Comparison of ENCODE assay signal across 7 mouse cellular contexts in the genomic region with DNA sequence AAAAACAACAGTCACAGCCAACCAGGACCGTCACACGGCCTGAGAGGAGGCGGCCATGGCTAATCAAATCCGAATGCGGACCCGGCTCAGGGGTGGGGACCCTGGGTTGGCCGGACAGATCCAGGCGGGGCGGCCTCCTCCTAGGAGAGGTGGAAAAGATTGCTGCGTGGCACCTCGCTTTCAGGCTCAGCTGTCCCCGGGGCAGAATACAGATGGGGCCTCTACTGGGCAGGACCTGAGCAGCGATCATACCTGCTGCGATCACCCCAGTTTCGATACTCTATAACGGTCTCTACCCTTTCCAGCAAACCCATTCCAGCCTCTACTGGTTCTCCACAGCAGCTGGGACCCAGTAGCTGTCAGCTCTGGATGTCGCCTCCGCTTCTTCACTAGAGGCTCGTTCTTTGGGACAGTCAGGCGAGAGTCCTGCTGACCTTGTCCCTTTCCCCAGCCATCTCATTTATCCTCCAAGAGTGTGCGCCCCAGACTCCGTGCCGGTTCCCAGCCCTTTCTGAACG. TPM values are rescaled to one million over a fixed set of nuclear protein-coding genes. Genes with fewer than 3 reads are reported as not detected.
A peak's percentile ranks its signal among the peaks of the same experiment; 100 is the strongest.
DNase-seq lines count a peak whose midpoint lies in the region; ATAC-seq lines count a peak whose summit lies in the region.

No protein-coding gene starts in this region.

- no peaks in the 10 kb centered on the region for H3K27me3 ChIP-seq in intestine, embryonic 15.5 days (replicated peaks)
- H3K27me3 ChIP-seq in lung, embryonic 15.5 days = peaks cover 37% of the 10 kb centered on the region
- H3K27me3 ChIP-seq in stomach, embryonic 15.5 days (replicated peaks) = peaks cover 4% of the 10 kb centered on the region; the same call in 1 of the 2 replicates

- peak overlapping the region; percentile 61 for H3K9ac ChIP-seq in intestine, embryonic 15.5 days
- H3K9ac ChIP-seq in lung, embryonic 15.5 days = peak overlapping the region; percentile 67
- peak overlapping the region; percentile 50 for H3K9ac ChIP-seq in stomach, embryonic 15.5 days

- peak; percentile 19 for ATAC-seq in intestine, embryonic 15.5 days
- ATAC-seq in lung, embryonic 15.5 days (ENCODE audit: borderline replicate concordance, extremely low read depth, low FRiP score, low TSS enrichment) = peak; percentile 56; the same call in 1 of the 2 replicates
- no peak for ATAC-seq in stomach, embryonic 15.5 days (ENCODE audit: insufficient read depth, low FRiP score, low read depth)

- DNase-seq in ZHBTc4 (ENCODE audit: low read depth, low spot score) = peak; percentile 35
- peak; percentile 39 to 42 for DNase-seq in gastrocnemius, postnatal 36 days
- DNase-seq in thymus, postnatal 25 days = no peak

- H3K4me1 ChIP-seq in brown adipose tissue, adult 24 weeks (ENCODE audit: control insufficient read depth, insufficient read depth, insufficient read length, low read length) = peaks cover 20% of the 10 kb centered on the region
- H3K4me1 ChIP-seq in intestine, embryonic 15.5 days (replicated peaks) = peaks cover 22% of the 10 kb centered on the region; the same call in 1 of the 2 replicates
- peaks cover 30% of the 10 kb centered on the region for H3K4me1 ChIP-seq in lung, embryonic 15.5 days
- peaks cover 15% of the 10 kb centered on the region; the same call in 1 of the 2 replicates for H3K4me1 ChIP-seq in stomach, embryonic 15.5 days

- no peaks in the 10 kb centered on the region for H3K9me3 ChIP-seq in intestine, embryonic 15.5 days
- no peaks in the 10 kb centered on the region for H3K9me3 ChIP-seq in lung, embryonic 15.5 days
- no peaks in the 10 kb centered on the region for H3K9me3 ChIP-seq in stomach, embryonic 15.5 days

- intact Hi-C loops in gastrocnemius, postnatal 36 days (cut with DNase I) = no loop called here

- H3K4me2 ChIP-seq in intestine, embryonic 15.5 days (replicated peaks) = peak overlapping the region; percentile 95
- peak overlapping the region; percentile 93 for H3K4me2 ChIP-seq in lung, embryonic 15.5 days
- peak overlapping the region; percentile 91 for H3K4me2 ChIP-seq in stomach, embryonic 15.5 days

- peak overlapping the region; percentile 68 for H3K4me3 ChIP-seq in brown adipose tissue, adult 24 weeks (ENCODE audit: insufficient read depth, low read depth, low read length)
- H3K4me3 ChIP-seq in intestine, embryonic 15.5 days (replicated peaks) = peak overlapping the region; percentile 66
- H3K4me3 ChIP-seq in lung, embryonic 15.5 days = peak overlapping the region; percentile 51
- H3K4me3 ChIP-seq in stomach, embryonic 15.5 days (replicated peaks) = peak overlapping the region; percentile 63

- H3K36me3 ChIP-seq in intestine, embryonic 15.5 days = no peaks in the 10 kb centered on the region
- H3K36me3 ChIP-seq in lung, embryonic 15.5 days = no peaks in the 10 kb centered on the region
- no peaks in the 10 kb centered on the region for H3K36me3 ChIP-seq in stomach, embryonic 15.5 days

- 4% methylated on average over 24 of the region's 24 CpGs for WGBS in intestine, embryonic 15.5 days
- 3% methylated on average over 24 of the region's 24 CpGs for WGBS in lung, embryonic 15.5 days
- 8% methylated on average over 24 of the region's 24 CpGs for WGBS in stomach, embryonic 15.5 days

- peak overlapping the region; percentile 83 for H3K27ac ChIP-seq in brown adipose tissue, adult 24 weeks (replicated peaks; ENCODE audit: low read depth, low read length)
- H3K27ac ChIP-seq in intestine, embryonic 15.5 days = 0 out of 2 replicates have a peak overlapping the region, but pooled peaks have one; percentile 18
- H3K27ac ChIP-seq in lung, embryonic 15.5 days = peak overlapping the region; percentile 7; the same call in 1 of the 2 replicates
- H3K27ac ChIP-seq in stomach, embryonic 15.5 days = no peak overlapping the region

RNA-seq across cellular contexts. Expression of gene Pxdc1, which starts 1.8 kb away (rescaled TPM):
- polyA plus RNA-seq in brown adipose tissue, adult 24 weeks (2012; ENCODE audit: insufficient read depth, insufficient read length, missing spikeins) = 10.1 and 12.9 TPM in 2 replicates
- total RNA-seq in gastrocnemius, postnatal 36 days (2021) = 1 to 10 TPM; 3.9 to 5.9 TPM
- polyA plus RNA-seq in intestine, embryonic 15.5 days (2015; fragmentation: Nextera tagmentation; extraction: Ambion mirVana) = 16.5 and 18.9 TPM in 2 replicates
- 6.6 and 7.3 TPM in 2 replicates for polyA plus RNA-seq in lung, embryonic 15.5 days (2015; fragmentation: Nextera tagmentation; extraction: Ambion mirVana)
- polyA plus RNA-seq in stomach, embryonic 15.5 days (2015; fragmentation: Nextera tagmentation; extraction: Ambion mirVana) = 10.7 and 10.8 TPM in 2 replicates
